Mouse (Mus musculus) kidney, adult 11 months (tissue): ENCODE results near the gene 4931409K22Rik.

Source experiments
- DNase-seq: peaks from one replicate; pipeline ENCODE4 v3.0.0; 2022

Gene 4931409K22Rik

DNA sequence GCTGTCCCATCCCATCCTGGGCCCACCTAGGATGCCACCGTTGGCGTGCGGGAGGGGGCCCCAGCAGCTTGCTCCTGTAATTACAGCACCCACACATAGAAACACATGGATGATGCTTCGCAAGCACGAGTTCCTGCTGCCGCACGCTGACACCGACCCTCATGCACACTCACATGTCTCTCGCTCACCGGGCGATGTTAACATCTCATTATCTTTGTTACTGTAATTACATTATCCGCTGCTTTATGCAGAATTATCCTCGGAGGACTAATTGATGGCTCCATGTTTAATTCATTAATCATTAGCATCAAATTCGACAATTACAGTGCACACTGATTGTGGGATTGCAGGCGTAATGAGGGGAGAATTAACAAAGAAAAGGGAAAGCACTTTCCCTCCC lies 61.6 kb downstream of the 4931409K22Rik start:
- DNase-seq, result no peak
